Mouse (Mus musculus) forebrain, embryonic 13.5 days (tissue): ENCODE measurements at regions not wholly inside any gene's neighbourhood (a gene's known extent, or its start where the extent isn't known, plus 50 kb on each side); places are given as distances from the start of the nearest gene placed in this dataset.

ENCODE experiments used
- ATAC-seq: fragments of 200-750 bp; cut with Nextera tagmentation; 2 replicates; pipeline ENCODE4 v1.8.0; 2017
- H3K27ac ChIP-seq: fragments of 300-500 bp; sonication (generic); 2 replicates; pipeline ENCODE4 v1.5.1; 2015; ENCODE audit warnings: inconsistent platforms, mild to moderate bottlenecking, moderate library complexity
- H3K27me3 ChIP-seq: fragments of 300-500 bp; sonication (generic); 2 replicates; pipeline ENCODE4 v1.6.1; 2015; ENCODE audit warnings: mild to moderate bottlenecking, inconsistent platforms
- H3K36me3 ChIP-seq: fragments of 300-500 bp; sonication (generic); 2 replicates; pipeline ENCODE4 v1.6.1; 2015; ENCODE audit warnings: mild to moderate bottlenecking, inconsistent platforms; ENCODE audit not compliant: poor library complexity, severe bottlenecking
- H3K4me1 ChIP-seq: fragments of 300-500 bp; sonication (generic); 2 replicates; pipeline ENCODE4 v1.6.1; 2015; ENCODE audit warnings: inconsistent platforms
- H3K4me2 ChIP-seq: fragments of 300-500 bp; sonication (generic); 2 replicates; pipeline ENCODE4 v1.6.1; 2015; ENCODE audit warnings: inconsistent platforms, mild to moderate bottlenecking, moderate library complexity
- H3K4me3 ChIP-seq: fragments of 300-500 bp; sonication (generic); 2 replicates; pipeline ENCODE4 v1.5.1; 2015; ENCODE audit warnings: mild to moderate bottlenecking, inconsistent platforms
- H3K9ac ChIP-seq: fragments of 300-500 bp; sonication (generic); 2 replicates; pipeline ENCODE4 v1.6.1; 2015; ENCODE audit warnings: mild to moderate bottlenecking, inconsistent platforms
- H3K9me3 ChIP-seq: fragments of 300-500 bp; sonication (generic); replicated peaks from 2 replicates; pipeline ENCODE4 v1.6.1; 2016; ENCODE audit warnings: inconsistent platforms
- WGBS: fragments of 180-500 bp; shearing (Covaris S2); methylation state at CpG from one replicate; pipeline ENCODE4 v1.1.7; 2015; 5-methylcytosine and 5-hydroxymethylcytosine counted together

GRCm38 (mm10) chr16:65720953-65721352 is 94.1 kb upstream of the Vgll3 start:
- no peak overlapping the region for H3K4me2 ChIP-seq
- H3K27ac ChIP-seq, result no peak overlapping the region
- H3K27me3 ChIP-seq, result no peaks in the 10 kb centered on the region
- no peak for ATAC-seq
- no peaks in the 10 kb centered on the region for H3K36me3 ChIP-seq
- no peak overlapping the region for H3K9ac ChIP-seq
- H3K4me3 ChIP-seq, result no peak overlapping the region
- no peaks in the 10 kb centered on the region for H3K4me1 ChIP-seq
- 53% methylated on average over 4 of the region's 4 CpGs for WGBS
- H3K9me3 ChIP-seq, result no peaks in the 10 kb centered on the region

- no peak overlapping the region for H3K27ac ChIP-seq
- no peaks in the 10 kb centered on the region for H3K4me1 ChIP-seq
- WGBS, result 88% methylated on average over 5 of the region's 5 CpGs
- H3K36me3 ChIP-seq, result no peaks in the 10 kb centered on the region
- H3K9ac ChIP-seq, result no peak overlapping the region
- no peaks in the 10 kb centered on the region for H3K9me3 ChIP-seq
- H3K4me2 ChIP-seq, result no peak overlapping the region
- H3K27me3 ChIP-seq, result no peaks in the 10 kb centered on the region
- H3K4me3 ChIP-seq, result no peak overlapping the region
- ATAC-seq, result no peak
Observed at GRCm38 (mm10) chr16:65725559-65726269, 89.3 kb upstream of the Vgll3 start.

GRCm38 (mm10) chr16:65726289-65726688 is 88.8 kb upstream of the Vgll3 start:
- no peak for ATAC-seq
- no peaks in the 10 kb centered on the region for H3K9me3 ChIP-seq
- no peak overlapping the region for H3K4me3 ChIP-seq
- no peaks in the 10 kb centered on the region for H3K4me1 ChIP-seq
- no peak overlapping the region for H3K4me2 ChIP-seq
- H3K9ac ChIP-seq, result no peak overlapping the region
- no peaks in the 10 kb centered on the region for H3K36me3 ChIP-seq
- no peaks in the 10 kb centered on the region for H3K27me3 ChIP-seq
- 86% methylated on average over 3 of the region's 3 CpGs for WGBS
- H3K27ac ChIP-seq, result no peak overlapping the region

GRCm38 (mm10) chr16:65729322-65729721 is 85.7 kb upstream of the Vgll3 start:
- H3K9me3 ChIP-seq, result no peaks in the 10 kb centered on the region
- H3K9ac ChIP-seq, result no peak overlapping the region
- ATAC-seq, result no peak
- no peaks in the 10 kb centered on the region for H3K36me3 ChIP-seq
- no peaks in the 10 kb centered on the region for H3K27me3 ChIP-seq
- H3K4me1 ChIP-seq, result no peaks in the 10 kb centered on the region
- no peak overlapping the region for H3K4me3 ChIP-seq
- H3K27ac ChIP-seq, result no peak overlapping the region
- 31% methylated on average over 4 of the region's 4 CpGs for WGBS
- no peak overlapping the region for H3K4me2 ChIP-seq

- ATAC-seq, result no peak
- no peaks in the 10 kb centered on the region for H3K27me3 ChIP-seq
- no peak overlapping the region for H3K9ac ChIP-seq
- WGBS, result 88% methylated on average over 3 of the region's 3 CpGs
- no peaks in the 10 kb centered on the region for H3K9me3 ChIP-seq
- H3K27ac ChIP-seq, result no peak overlapping the region
- H3K4me2 ChIP-seq, result no peak overlapping the region
- no peaks in the 10 kb centered on the region for H3K36me3 ChIP-seq
- no peak overlapping the region for H3K4me3 ChIP-seq
- no peaks in the 10 kb centered on the region for H3K4me1 ChIP-seq
Observed at GRCm38 (mm10) chr16:65739652-65740051, 75.4 kb upstream of the Vgll3 start.

GRCm38 (mm10) chr16:65742951-65743350 is 72.1 kb upstream of the Vgll3 start:
- no peaks in the 10 kb centered on the region for H3K27me3 ChIP-seq
- H3K4me1 ChIP-seq, result no peaks in the 10 kb centered on the region
- H3K36me3 ChIP-seq, result no peaks in the 10 kb centered on the region
- H3K9ac ChIP-seq, result no peak overlapping the region
- H3K9me3 ChIP-seq, result no peaks in the 10 kb centered on the region
- H3K27ac ChIP-seq, result no peak overlapping the region
- H3K4me3 ChIP-seq, result no peak overlapping the region
- no peak overlapping the region for H3K4me2 ChIP-seq
- ATAC-seq, result no peak

GRCm38 (mm10) chr16:65755667-65756066 is 59.4 kb upstream of the Vgll3 start:
- Histone ChIP-seq H3K36me3 (no peaks in the 10 kb centered on the region), H3K9ac (no peak overlapping the region), H3K9me3 (no peaks in the 10 kb centered on the region), H3K4me1 (no peaks in the 10 kb centered on the region), H3K27ac (no peak overlapping the region), H3K4me2 (no peak overlapping the region), H3K27me3 (no peaks in the 10 kb centered on the region), H3K4me3 (no peak overlapping the region)
- no peak for ATAC-seq
- 56% methylated on average over 2 of the region's 2 CpGs for WGBS
